ENCODE assay signal across 8 mouse cellular contexts in the genomic region with DNA sequence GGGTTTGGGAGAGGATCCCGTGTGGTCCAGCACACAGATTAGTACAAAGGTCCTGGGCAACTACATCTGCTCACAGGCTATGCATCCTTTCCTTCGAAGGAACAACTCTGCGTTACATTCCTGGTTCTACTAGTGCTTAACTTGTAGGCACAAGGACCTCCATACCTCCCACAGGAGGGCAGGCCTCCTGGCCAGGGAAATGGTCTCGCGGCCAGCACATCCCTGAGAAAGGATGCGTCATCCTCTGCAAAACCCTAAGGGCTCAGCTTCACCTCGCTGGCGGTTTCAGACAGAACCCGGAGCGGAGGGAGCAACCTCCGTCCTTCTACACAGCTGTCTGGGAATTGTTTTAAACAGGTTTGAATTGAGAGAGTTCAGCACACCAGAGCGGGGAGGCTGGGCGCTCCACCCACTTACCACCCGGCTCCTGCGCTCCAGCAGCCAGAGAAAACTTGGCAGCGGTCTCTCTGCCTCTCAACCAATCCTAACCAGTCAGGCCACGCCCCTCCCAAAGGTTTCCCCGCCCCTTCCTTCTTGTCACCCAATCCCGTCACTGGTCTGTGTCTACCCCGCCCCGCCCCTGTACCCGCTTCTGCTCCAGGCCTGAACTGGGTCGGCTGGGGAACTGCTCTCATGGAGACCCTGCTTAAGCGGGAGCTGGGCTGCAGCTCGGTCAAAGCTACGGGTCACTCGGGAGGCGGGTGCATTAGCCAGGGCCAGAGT. TPM values are rescaled to one million over a fixed set of nuclear protein-coding genes. Genes with fewer than 3 reads are reported as not detected.
A peak's percentile ranks its signal among the peaks of the same experiment; 100 is the strongest.
DNase-seq lines count a peak whose midpoint lies in the region; ATAC-seq lines count a peak whose summit lies in the region.

Gene Fn3krp, plus strand, starts transcription at position 572 of the 723 bp plus-strand sequence.

- ATAC-seq in erythroblast, adult 5-6 weeks (replicated peaks; ENCODE audit: low FRiP score, poor library complexity, severe bottlenecking), result peak; percentile 91
- peak; percentile 100 for ATAC-seq in kidney, embryonic 15.5 days (replicated peaks; ENCODE audit: low FRiP score)
- ATAC-seq in monocyte, adult 5-6 weeks (replicated peaks; ENCODE audit: insufficient number of reproducible peaks, low FRiP score, low TSS enrichment, poor library complexity, severe bottlenecking), result peak; percentile 100

- DNase-seq in B cell, adult 2 months, result peak; percentile 99
- peak; percentile 100 for DNase-seq in brain, adult 2 months (ENCODE audit: low read depth, low spot score)
- peak; percentile 99 for DNase-seq in heart, embryonic 10.5 days (ENCODE audit: low spot score)
- DNase-seq in liver, result peak; percentile 100
- DNase-seq in spleen, postnatal 4 days (ENCODE audit: low spot score in 2 of 2), result peak; percentile 99 to 100

- peak within 1 kb of the TSS; percentile 79 for H3K9ac ChIP-seq in kidney, embryonic 15.5 days

- WGBS in heart, embryonic 10.5 days, result 2% methylated on average over 28 of the region's 28 CpGs
- 2% methylated on average over 28 of the region's 28 CpGs for WGBS in kidney, embryonic 15.5 days

- peak within 1 kb of the TSS; percentile 87 for H3K4me2 ChIP-seq in kidney, embryonic 15.5 days

- H3K4me1 ChIP-seq in heart, embryonic 10.5 days, result 0 out of 2 replicates have a peak, but pooled peaks cover 9% of the 10 kb centered on the region
- H3K4me1 ChIP-seq in kidney, embryonic 15.5 days, result peaks cover 13% of the 10 kb centered on the region

- no peaks in the 10 kb centered on the region for H3K36me3 ChIP-seq in heart, embryonic 10.5 days
- no peaks in the 10 kb centered on the region for H3K36me3 ChIP-seq in kidney, embryonic 15.5 days

- H3K27me3 ChIP-seq in heart, embryonic 10.5 days (ENCODE audit: insufficient read depth, poor library complexity, severe bottlenecking), result no peaks in the 10 kb centered on the region
- H3K27me3 ChIP-seq in kidney, embryonic 15.5 days, result no peaks in the 10 kb centered on the region

- peak within 1 kb of the TSS; percentile 84 for H3K27ac ChIP-seq in heart, embryonic 10.5 days
- H3K27ac ChIP-seq in kidney, embryonic 15.5 days, result peak within 1 kb of the TSS; percentile 92

- no peaks in the 10 kb centered on the region for H3K9me3 ChIP-seq in heart, embryonic 10.5 days
- H3K9me3 ChIP-seq in kidney, embryonic 15.5 days (replicated peaks), result no peaks in the 10 kb centered on the region

- H3K4me3 ChIP-seq in heart, embryonic 10.5 days, result peak within 1 kb of the TSS; percentile 81
- H3K4me3 ChIP-seq in kidney, embryonic 15.5 days (replicated peaks), result peak within 1 kb of the TSS; percentile 84

RNA-seq across cellular contexts. Expression of gene Fn3krp, which starts in this region (rescaled TPM):
- 76.1 and 78.2 TPM in 2 replicates for total RNA-seq in erythroblast, adult 5-6 weeks (2015; ENCODE audit: low replicate concordance)
- total RNA-seq in erythroblast, adult 5-6 weeks (2017; ENCODE audit: low replicate concordance), result 150 and 165 TPM in 2 replicates
- 3.0 and 3.6 TPM in 2 replicates for polyA plus RNA-seq in heart, embryonic 10.5 days (2016; fragmentation: Nextera tagmentation; extraction: Ambion mirVana)
- polyA plus RNA-seq in kidney, embryonic 15.5 days (2015; fragmentation: Nextera tagmentation; extraction: Ambion mirVana), result 8.7 and 9.9 TPM in 2 replicates
- 3.4 to 6.8 TPM (median 6.3 TPM) in 3 replicates for total RNA-seq in monocyte, adult 5-6 weeks (2017)

Comparison
In these comparisons a context has a peak if more than half of its experiments do, and no peak if none do; other contexts are left out.
1. Peak in every context shown above with its lines: DNase-seq, ATAC-seq, H3K4me3 ChIP-seq and H3K27ac ChIP-seq.